Mouse (Mus musculus) CH12.LX (cell line): Measurements from ENCODE around the gene Lmf2.

Source experiments
- CTCF ChIP-seq, 2 experiments: IDR thresholded peaks in 1 of 2; conservative IDR thresholded peaks in 1 of 2; 2 replicates each; pipeline ENCODE4 v1.5.1; 2011 to 2012; ENCODE audit warnings: low read depth in 2 of 2, low read length in 2 of 2, improper control_type of control experiment in 1 of 2, inconsistent platforms in 1 of 2, mild to moderate bottlenecking in 1 of 2, moderate library complexity in 1 of 2
- JUND ChIP-seq: conservative IDR thresholded peaks from 2 replicates; pipeline ENCODE4 v1.6.1; 2011; ENCODE audit warnings: low read depth, low read length, improper control_type of control experiment
- NELFE ChIP-seq: IDR thresholded peaks from 2 replicates; pipeline ENCODE4 v1.6.1; 2011; ENCODE audit warnings: low read depth, low read length, improper control_type of control experiment
- RCOR1 ChIP-seq: conservative IDR thresholded peaks from 2 replicates; pipeline ENCODE4 v1.6.1; 2012; ENCODE audit warnings: low read depth, mild to moderate bottlenecking, inconsistent platforms, low read length, improper control_type of control experiment
- ZC3H11A ChIP-seq: IDR thresholded peaks from 2 replicates; pipeline ENCODE4 v1.6.1; 2012; ENCODE audit warnings: low read depth, mild to moderate bottlenecking, inconsistent platforms, low read length, improper control_type of control experiment
- ZKSCAN1 ChIP-seq: IDR thresholded peaks from 2 replicates; pipeline ENCODE4 v1.6.1; 2012; ENCODE audit warnings: low read depth, inconsistent platforms, low read length, improper control_type of control experiment, borderline replicate concordance

DNA sequence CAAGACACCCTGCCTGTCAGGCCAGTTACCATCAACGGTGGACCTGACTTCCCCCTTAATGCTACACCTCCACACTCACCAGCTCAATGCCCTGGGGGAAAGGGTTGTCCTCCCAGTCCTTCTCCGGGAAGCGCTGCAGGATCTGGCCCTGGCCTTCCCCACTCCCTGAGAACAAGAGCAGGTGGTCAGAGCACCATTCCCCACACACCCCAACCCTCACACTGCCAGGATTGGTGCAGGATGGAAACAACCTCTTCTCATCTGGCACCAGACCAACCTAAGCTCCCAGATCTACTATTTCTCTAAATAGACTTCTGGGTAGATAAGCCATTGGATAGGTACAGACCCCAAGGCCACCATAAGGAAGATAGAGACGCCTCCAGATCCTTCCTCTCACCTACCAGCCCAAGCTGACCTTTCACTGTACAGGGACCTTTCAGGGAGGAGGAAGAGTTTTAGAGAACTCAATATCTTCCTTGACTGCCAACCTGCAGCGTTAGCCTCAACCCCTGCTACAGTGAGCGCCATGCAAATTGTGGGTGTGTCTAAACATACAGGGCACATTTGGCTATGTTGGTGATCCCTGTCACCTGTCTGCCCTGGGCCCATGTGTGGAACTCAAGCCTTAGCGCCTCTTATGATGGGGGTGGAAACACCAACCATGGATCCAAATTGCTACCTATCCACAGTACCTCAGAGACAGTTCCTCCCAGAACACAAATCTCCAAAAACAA lies 46.9 kb downstream of the Lmf2 start:
- TF ChIP-seq CTCF (conservative IDR thresholded peaks at IDR 0.05 in 1 of 2, IDR thresholded peaks at IDR 0.05 in 1 of 2; ENCODE audit: low read depth in 2 of 2, low read length in 2 of 2) (no peak), ZC3H11A (no peak), JUND (no peak), ZKSCAN1 (no peak), RCOR1 (no peak), NELFE (no peak)
